Mouse (Mus musculus): Measurements from ENCODE around the gene Uts2.

Gene Uts2

GRCm38 (mm10) chr4:150996797-150997196 is at the start of gene Uts2:
TSS of gene Uts2 (plus strand) at chr4:150997097.
- no peak for DNase-seq

GRCm38 (mm10) chr4:150950972-150951371 is 45.9 kb upstream of the Uts2 start:
- no peak for DNase-seq

- DNase-seq: no peak
These were observed 40.4 kb upstream of the Uts2 start for GRCm38 (mm10) chr4:150956369-150957105.

DNA sequence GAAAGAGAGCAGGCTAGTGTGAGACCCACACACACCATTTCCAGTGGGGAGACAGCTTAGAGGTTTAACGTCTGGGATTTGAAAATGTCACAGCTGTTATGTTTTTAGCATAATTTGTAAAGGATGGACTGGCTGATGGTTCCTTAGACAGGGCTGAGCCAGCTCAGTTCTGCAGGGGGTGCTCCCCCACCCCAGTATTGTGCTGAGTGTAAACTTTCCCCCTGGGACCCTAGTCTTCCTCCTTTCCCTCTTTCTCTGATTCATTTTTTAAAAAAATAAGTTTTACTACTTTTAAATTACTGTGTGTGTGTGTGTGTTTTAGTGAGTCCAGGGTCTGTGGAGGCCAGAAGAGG is 39.8 kb upstream of the Uts2 start:
- DNase-seq: no peak

DNA sequence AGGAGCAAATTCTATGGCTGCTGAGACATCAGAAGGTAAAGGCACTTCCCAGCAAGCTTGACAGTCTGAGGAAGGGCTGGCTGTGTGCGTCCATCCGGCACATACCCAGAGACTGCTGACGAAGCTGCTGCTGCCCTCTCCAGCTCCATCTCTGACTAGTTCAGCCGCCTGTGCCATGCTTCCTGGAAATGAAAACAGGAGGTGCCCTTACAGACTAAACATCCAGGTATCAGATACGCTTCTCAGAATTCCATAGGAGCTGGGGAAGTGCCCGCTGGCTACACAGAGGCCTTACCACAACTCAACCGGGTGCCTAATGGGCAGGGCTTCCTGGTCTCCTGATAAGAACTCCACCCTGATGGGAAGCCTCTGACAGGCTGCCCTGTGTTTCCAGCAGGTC is 38.4 kb upstream of the Uts2 start:
- DNase-seq: no peak

DNA sequence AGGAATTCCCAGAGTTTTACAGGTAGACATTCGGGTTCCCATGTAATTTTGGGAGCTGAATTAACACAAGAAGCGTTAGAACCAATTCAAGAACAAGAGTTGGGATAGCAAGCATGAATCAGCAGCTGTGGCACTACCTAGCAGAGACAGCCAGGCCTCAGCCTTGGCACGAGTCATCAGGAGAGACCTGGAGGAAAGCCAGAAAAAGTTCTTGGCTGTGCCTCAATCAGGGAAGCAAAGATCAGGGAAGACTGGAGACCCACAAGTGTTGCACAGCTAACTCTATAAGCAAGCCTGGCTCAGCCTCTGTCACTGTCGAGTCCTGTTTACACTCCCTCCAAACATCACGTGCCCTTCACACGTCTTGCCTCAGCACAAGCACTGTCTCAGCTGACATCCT is 34.7 kb upstream of the Uts2 start:
- no peak for DNase-seq

GRCm38 (mm10) chr4:150963711-150964110 is 33.2 kb upstream of the Uts2 start:
- DNase-seq: no peak

- DNase-seq: peak; percentile 62
These were observed 32.0 kb upstream of the Uts2 start for GRCm38 (mm10) chr4:150964635-150965554.

- no peak for DNase-seq
These were observed 31.3 kb upstream of the Uts2 start for GRCm38 (mm10) chr4:150965555-150965951.

DNA sequence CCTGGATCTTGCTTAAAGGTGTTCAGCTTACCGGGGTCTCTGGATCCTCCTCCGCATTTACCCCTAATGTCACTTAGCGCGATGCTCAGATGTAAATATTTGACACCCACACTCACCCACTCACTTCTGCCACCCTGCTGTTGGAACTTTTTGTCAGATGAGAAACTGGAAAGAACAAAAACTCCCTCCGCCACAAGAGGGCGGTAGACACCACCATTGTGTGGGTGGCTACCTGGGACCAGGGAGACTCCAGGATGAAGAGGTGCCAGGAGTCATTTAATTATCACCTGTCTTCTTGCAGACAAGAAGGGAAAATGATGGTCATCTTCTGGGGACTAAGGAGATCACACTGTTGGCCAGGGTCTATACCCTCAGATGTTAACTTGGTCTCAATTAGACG is 30.3 kb upstream of the Uts2 start:
- peak; percentile 32 for DNase-seq

DNA sequence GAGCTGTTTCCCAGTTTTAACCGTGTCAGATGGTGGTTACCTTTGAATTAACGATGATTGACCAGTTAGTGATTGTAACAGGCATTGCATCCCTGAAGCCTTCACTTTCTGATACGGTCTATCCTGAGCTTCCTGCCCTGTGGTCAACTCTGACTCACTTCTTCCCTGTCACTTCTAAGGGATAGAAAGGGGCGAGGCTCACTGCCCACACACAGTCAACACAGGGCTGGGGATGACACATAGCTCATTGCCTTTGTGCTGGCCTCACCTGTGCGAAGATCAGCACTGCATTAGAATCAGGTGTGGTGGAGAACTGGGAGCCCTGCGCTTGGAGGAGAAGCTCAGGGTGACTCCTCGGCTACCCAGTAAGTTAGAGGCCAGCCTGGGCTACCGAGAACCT is 27.9 kb upstream of the Uts2 start:
- no peak for DNase-seq

GRCm38 (mm10) chr4:150973264-150973663 is 23.6 kb upstream of the Uts2 start:
- DNase-seq: no peak

- DNase-seq: no peak
These were observed 21.8 kb upstream of the Uts2 start for GRCm38 (mm10) chr4:150975145-150975544.

GRCm38 (mm10) chr4:150978156-150978910 is 18.6 kb upstream of the Uts2 start:
- no peak for DNase-seq

DNA sequence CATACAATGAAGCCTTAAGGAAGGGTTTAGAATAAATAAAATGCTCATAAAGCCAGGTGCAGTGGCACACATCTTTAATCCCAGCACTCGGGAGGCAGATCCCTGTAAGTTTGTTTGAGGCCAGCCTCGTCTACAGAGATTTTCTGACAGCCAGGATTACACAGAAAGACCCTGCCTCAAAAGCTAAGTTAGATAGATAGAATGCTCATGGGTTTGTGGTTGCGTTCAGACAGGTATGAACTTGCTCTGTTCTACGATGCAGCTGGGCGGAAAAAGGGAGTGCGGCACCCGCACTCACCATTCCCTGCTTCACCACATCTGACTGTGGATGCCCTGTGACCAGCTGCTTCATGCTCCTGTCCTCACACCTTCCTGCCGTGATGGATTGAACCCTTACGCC is 17.4 kb upstream of the Uts2 start:
- no peak for DNase-seq

DNA sequence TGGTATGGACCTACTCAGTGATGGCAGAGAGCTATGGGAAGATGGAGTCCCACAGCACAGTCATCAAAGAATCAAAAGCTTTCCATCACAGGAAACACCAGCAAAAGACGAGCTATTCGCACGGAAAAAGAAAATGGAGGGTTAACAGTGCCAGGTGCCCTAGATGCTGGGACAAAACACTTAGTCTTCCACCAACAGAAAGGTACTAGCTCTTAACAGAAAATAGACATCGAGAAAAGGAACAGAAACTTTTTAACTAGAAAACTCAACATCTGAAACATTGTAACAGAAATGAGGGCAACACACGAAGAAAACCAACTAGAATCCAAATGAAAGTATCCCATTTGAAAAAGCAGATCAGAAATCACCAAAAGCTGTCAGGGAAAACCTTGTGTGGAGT is 16.7 kb upstream of the Uts2 start:
- no peak for DNase-seq

DNA sequence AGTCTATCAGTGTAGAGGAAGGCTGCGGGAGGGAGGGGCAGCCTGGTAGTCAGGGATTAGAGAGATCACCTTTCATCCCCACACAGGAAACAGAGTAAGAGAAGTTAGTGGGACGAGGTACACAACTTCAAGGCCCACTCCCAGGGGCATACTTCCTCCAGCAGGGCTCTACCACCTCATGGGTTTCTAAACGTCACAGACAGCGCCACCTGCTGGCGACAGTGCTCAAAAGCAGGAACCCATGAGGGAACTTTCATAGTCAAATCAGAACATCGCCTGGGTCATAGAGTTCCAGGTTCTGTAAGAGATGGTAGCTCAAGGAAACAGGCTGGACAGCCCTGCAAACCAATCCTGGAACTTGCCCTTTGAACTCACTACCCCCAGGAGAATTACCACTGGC is 6.7 kb upstream of the Uts2 start:
- no peak for DNase-seq

DNA sequence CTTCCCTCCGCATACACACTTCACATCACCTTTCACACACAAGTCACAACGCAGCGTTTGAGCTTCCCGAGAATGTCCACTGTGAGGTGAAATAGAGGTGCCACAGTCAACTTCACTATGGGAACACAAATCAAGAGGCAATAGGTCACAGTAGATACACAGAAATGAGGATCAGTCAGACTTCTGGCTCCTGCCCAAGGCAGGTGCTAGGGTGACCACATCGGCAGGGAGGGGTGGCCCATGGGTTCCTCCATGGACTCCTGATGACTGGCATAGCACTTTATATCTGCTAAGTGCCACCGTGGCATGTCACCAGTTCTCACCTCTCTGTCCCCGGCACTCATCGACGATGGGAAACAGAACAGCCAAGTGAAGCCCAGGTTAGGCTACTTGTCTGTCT is 1.7 kb downstream of the Uts2 start:
- DNase-seq: no peak

- no peak for DNase-seq
These were observed 4.5 kb downstream of the Uts2 start for GRCm38 (mm10) chr4:151001397-151001796.

- DNase-seq: no peak
These were observed 8.9 kb downstream of the Uts2 start for GRCm38 (mm10) chr4:151005656-151006318.

DNA sequence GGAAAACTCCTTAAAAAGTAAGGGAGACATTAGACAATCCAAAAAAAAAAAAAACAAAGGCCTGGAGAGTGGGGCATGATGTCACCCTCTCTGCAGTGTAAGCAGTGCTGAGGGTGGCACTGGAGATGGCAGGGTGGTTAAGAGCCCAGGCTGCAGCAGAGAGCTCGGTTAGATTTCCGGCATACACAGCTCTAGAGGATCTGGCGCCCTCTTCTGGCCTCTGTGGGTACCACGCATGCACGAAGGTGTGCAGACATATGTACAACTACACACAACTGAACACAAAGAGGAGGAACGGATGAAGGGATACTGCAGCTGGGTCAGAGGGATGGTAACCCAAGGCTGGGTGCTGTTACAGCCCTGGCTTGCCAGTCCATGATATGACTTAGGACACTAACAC is 10.0 kb downstream of the Uts2 start:
- DNase-seq: no peak

GRCm38 (mm10) chr4:151010316-151010715 is 13.4 kb downstream of the Uts2 start:
- DNase-seq: no peak

DNA sequence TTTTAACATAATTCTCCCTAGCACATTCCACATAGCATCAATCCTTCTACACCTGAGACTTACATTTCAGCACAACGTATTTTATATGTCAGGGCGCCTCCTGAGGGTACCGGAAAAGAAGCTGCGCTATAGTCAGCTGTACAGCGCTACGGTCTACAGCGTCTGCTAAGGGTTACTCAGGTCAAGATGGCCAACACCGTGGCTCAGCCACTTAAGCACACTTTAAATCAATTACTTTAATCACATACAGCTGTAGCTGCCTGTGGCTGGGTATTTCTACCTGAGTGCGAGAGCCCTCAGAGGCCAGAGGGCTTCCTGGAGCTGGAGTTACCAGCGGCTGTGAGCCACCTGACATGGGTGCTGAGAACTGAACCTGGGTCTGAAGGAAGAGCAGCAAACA is 19.0 kb downstream of the Uts2 start:
- no peak for DNase-seq

Measured in cerebellum, adult 9-11 months (tissue).